Mouse (Mus musculus) ES-CJ7 (cell line): ENCODE results near the gene Prkca.

ENCODE experiments used
- DNase-seq: peaks from one replicate; pipeline ENCODE4 v3.0.0; 2011; ENCODE audit warnings: low read depth, low spot score

The Prkca gene

GRCm38 (mm10) chr11:108068430-108068829 lies 275.3 kb downstream of the Prkca start:
- DNase-seq, result no peak

GRCm38 (mm10) chr11:108067161-108067560 lies 276.6 kb downstream of the Prkca start:
- no peak for DNase-seq

- no peak for DNase-seq
These were observed 279.3 kb downstream of the Prkca start for GRCm38 (mm10) chr11:108064401-108064800.

- DNase-seq, result no peak
These were observed 280.6 kb downstream of the Prkca start for GRCm38 (mm10) chr11:108063096-108063495.

- no peak for DNase-seq
These were observed 281.9 kb downstream of the Prkca start for GRCm38 (mm10) chr11:108061571-108062479.

- no peak for DNase-seq
These were observed 286.6 kb downstream of the Prkca start for GRCm38 (mm10) chr11:108057138-108057537.

GRCm38 (mm10) chr11:108054647-108055046 lies 289.1 kb downstream of the Prkca start:
- no peak for DNase-seq

- no peak for DNase-seq
These were observed 290.0 kb downstream of the Prkca start for GRCm38 (mm10) chr11:108053746-108054145.

GRCm38 (mm10) chr11:108041669-108042068 lies 302.1 kb downstream of the Prkca start:
- no peak for DNase-seq

GRCm38 (mm10) chr11:108040823-108041222 lies 302.9 kb downstream of the Prkca start:
- no peak for DNase-seq

GRCm38 (mm10) chr11:108039761-108040160 lies 304.0 kb downstream of the Prkca start:
- DNase-seq, result peak; percentile 50

- no peak for DNase-seq
These were observed 304.7 kb downstream of the Prkca start for GRCm38 (mm10) chr11:108038989-108039388.

GRCm38 (mm10) chr11:108036339-108036738 lies 307.4 kb downstream of the Prkca start:
- no peak for DNase-seq

- no peak for DNase-seq
These were observed 308.0 kb downstream of the Prkca start for GRCm38 (mm10) chr11:108035761-108036160.

GRCm38 (mm10) chr11:108034376-108034775 lies 309.4 kb downstream of the Prkca start:
- no peak for DNase-seq

GRCm38 (mm10) chr11:108032568-108032967 lies 311.2 kb downstream of the Prkca start:
- no peak for DNase-seq

- peak; percentile 48 for DNase-seq
These were observed 312.6 kb downstream of the Prkca start for GRCm38 (mm10) chr11:108030956-108031604.

GRCm38 (mm10) chr11:108029321-108029720 lies 314.4 kb downstream of the Prkca start:
- no peak for DNase-seq

- peak; percentile 72 for DNase-seq
These were observed 315.3 kb downstream of the Prkca start for GRCm38 (mm10) chr11:108028398-108028797.

GRCm38 (mm10) chr11:108025726-108026425 lies 317.9 kb downstream of the Prkca start:
- peak; percentile 51 for DNase-seq

GRCm38 (mm10) chr11:108023188-108023587 lies 320.5 kb downstream of the Prkca start:
- DNase-seq, result no peak

- DNase-seq, result no peak
These were observed 322.8 kb downstream of the Prkca start for GRCm38 (mm10) chr11:108020889-108021288.
